Mouse (Mus musculus): ENCODE data around the gene Vamp2.

GRCm38 (mm10) chr11:69120221-69121000, 32.1 kb downstream of the Vamp2 start, which contains the start of gene Hes7:
- TF ChIP-seq CTCF (IDR thresholded peaks at IDR 0.05; ENCODE audit: control insufficient read depth, insufficient read depth, insufficient replicate concordance, low read depth, low read length) (no peak), POLR2A (IDR thresholded peaks at IDR 0.05; ENCODE audit: control insufficient read depth, low read depth, low read length) (no peak)

Data from testis, adult 2 months (tissue).